Mouse (Mus musculus): ENCODE results near the gene Psmb9. TPM values are rescaled to one million over a fixed set of nuclear protein-coding genes. Genes with fewer than 3 reads are reported as not detected.
"Not testable (repeated sequence)": the region's sequence is repeated elsewhere in the genome, so short reads cannot be mapped to it uniquely, and the experiment has no call there.

Gene Psmb9
- total RNA-seq, 2 experiments from 2014 or later = 1.8 to 2.2 TPM

DNA sequence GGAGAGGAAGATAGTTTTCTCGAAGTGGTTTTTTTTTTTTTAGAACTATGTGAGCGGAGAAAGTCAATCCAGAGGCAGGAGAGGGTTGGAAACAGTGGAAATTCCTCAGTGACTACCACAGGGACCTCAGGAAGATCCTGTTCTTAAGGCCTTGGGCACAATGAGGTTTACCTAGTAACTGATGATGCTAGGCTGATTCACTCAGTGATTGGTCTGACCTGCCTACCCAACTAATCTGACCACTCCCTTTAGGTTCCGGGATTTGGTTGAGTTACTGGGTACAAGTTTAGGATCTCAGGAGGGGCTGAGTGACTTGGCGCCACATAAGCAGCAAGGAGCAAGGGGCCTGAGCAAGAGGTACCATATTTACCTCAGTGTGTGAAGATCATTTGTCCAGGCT lies 34.6 kb downstream of the Psmb9 start, which contains the start of gene H2-DMb1:
Gene H2-DMb1, plus strand, starts transcription at position 150 of the 400 bp plus-strand sequence.
- intact Hi-C loops (cut with DNase I) = no loop called here
- peak; percentile 73 to 75 for DNase-seq (ENCODE audit: low spot score in 2 of 2)

GRCm38 (mm10) chr17:34144960-34145371 lies 42.6 kb downstream of the Psmb9 start:
- intact Hi-C loops (cut with DNase I) = no loop called here
- DNase-seq (ENCODE audit: low spot score in 2 of 2) = no peak

GRCm38 (mm10) chr17:34144221-34144620 lies 43.3 kb downstream of the Psmb9 start:
- intact Hi-C loops (cut with DNase I) = not testable (repeated sequence)

GRCm38 (mm10) chr17:34143461-34143860 lies 44.1 kb downstream of the Psmb9 start:
- DNase-seq (ENCODE audit: low spot score in 2 of 2) = no peak
- intact Hi-C loops (cut with DNase I) = no loop called here

More at GRCm38 (mm10) chr17:34144221-34144620, 43.3 kb downstream of the Psmb9 start:
- DNase-seq (ENCODE audit: low spot score in 2 of 2) = not testable (repeated sequence)

- intact Hi-C loops (cut with DNase I) = no loop called here
- peak; percentile 37 to 60 for DNase-seq (ENCODE audit: low spot score in 2 of 2)
These were observed 44.5 kb downstream of the Psmb9 start, which contains the start of gene H2-DMb2 for GRCm38 (mm10) chr17:34143033-34143432. TSS of gene H2-DMb2 (plus strand) at chr17:34143307.

GRCm38 (mm10) chr17:34142456-34143010 lies 45.0 kb downstream of the Psmb9 start:
- intact Hi-C loops (cut with DNase I) = no loop called here
- DNase-seq (ENCODE audit: low spot score in 2 of 2) = no peak

DNA sequence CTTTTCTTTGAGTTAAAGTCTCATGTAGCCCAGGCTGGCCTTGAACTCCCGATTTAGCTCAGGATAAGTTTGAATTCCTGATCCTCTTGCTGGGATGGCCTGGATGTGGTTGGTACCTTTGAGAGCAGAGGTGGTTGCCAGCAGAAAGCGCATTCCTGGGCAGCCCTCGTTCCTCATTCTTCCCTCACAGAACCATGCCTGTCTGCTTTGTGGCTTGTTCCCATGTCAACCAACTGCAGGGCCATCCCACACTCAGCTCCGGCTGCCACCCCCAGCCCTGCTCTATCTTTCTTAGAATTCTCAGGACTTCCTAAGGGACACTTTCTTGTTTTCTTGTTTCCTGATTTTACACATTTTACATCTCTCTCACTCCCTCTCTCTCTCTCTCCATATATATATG lies 46.1 kb downstream of the Psmb9 start:
- peak in 1 of 2 experiments; percentile 58 for DNase-seq (ENCODE audit: low spot score in 2 of 2)
- intact Hi-C loops (cut with DNase I) = no loop called here

DNA sequence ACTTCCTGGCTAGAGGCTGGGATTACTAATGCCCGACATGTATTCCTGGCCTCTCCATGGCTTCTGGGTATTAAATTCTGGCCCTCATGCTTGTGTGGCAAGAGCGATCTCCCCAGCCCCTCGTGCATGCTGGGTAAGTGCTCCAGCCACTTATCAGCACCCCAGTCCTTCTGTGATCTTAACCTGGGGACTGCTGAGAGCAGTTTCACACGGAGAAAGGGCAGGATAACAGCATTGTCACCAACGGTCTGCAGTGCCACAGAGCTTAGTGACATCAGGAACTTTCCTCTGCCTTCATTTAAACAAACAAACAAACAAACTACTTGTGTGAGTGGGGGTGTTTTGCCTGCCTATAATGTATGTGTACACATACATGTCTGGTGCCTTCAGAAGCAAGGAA lies 47.3 kb downstream of the Psmb9 start:
- no peak for DNase-seq (ENCODE audit: low spot score in 2 of 2)
- intact Hi-C loops (cut with DNase I) = no loop called here

DNA sequence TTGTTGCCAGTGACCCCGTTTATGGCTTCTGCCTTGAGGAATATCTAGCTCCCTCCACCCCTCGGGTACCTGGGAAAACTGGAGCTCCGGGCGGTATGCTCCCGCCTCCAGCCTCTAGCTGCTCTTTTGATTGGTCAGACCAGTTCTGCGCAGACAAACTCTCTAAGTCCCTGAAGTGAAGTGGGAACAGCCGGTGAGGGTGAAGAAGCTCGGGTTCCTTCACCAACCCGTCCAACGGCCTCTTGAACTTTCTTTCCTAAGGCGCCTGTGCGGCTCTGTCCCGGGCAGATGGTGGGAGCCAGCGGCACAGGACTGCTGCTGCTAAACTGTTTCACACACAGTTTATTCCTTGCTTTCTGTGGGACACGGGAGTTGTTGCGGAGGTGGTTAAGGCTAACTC lies 48.1 kb downstream of the Psmb9 start:
- intact Hi-C loops (cut with DNase I) = no loop called here
- DNase-seq (ENCODE audit: low spot score in 2 of 2) = peak in 1 of 2 experiments; percentile 32

DNA sequence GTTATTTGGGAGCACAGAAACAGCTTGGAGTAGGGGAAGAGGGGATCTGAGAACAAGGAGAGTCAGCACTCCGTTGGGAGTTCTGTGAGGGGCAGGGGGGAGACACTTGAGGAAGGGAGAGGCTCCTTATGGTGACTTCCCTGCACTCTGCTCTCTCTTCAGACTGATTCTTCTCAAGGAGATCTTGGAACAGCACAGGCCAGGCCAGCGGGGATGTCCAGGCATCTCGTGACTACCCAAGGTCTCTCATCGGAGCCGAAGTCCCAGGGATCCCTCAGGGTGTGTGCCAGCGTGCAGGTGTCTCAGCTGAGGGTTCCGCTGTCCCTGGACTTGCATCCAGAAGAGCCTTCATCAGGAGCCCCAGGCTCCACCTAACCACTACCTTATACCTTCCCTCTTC lies 48.9 kb downstream of the Psmb9 start:
- no peak for DNase-seq (ENCODE audit: low spot score in 2 of 2)
- intact Hi-C loops (cut with DNase I) = no loop called here

DNA sequence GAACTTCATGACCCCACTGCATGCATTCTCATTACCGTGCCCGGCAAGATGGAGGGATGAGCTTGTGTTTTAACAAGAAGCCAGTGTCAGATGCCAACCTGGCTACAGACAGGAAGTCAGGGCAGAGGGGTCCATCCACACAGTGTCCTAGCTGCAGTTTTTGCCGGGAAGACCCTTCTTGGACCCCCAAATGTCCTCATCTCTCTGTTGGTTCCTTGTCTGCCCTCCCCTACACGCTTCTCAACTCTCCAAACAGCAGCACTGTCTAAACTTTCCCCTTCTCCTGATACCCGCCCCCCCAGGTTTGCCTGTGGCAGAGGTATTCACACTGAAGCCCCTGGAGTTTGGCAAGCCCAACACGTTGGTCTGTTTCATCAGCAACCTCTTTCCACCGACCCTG lies 50.0 kb downstream of the Psmb9 start:
- intact Hi-C loops (cut with DNase I) = no loop called here
- no peak for DNase-seq (ENCODE audit: low spot score in 2 of 2)

DNA sequence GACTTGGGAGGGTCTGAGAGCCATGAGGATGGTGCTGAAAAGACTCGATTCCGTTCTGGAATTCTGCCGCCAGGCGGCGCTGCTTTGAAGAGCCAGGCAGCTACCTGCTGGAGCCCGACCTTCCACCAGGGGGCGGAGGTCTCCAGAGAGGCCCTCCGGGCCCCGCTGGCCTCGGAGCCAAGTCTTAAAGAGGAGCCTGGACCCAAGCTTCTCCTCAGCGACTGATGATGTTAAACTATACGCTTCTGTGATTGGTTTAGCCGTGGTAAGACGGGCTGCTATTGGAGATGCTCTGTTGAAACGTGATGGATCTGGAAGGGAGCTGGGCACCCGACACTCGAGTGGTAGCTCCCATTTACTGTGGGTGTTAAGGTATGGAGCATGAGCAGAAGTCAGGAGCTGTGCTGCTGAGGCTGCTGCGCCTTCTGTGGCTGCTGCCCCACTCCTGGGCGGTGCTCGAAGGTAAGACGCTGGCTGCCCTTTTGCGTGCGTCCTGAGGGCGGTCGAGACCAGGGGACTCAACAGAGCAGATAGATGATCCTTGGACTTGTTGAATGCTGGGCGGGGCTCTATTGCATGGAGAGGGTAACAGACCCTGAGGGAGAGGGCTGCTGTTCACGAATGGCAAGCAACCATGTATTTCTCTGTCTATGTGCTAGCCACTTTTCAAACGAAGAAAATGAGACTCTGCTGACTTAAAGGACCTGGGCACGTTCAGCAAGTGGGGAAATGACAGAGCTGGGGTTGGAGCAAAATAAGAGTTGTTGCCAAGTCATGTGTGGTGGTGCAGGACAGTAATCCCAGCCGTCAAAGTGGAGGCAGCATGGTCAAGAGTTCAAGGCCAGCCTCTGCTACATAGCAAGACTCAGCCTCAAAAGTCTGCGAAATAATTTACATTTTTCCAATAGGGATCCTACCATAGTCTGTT lies 52.0 kb downstream of the Psmb9 start:
- intact Hi-C loops (cut with DNase I) = no loop called here
- peak; percentile 99 for DNase-seq (ENCODE audit: low spot score in 2 of 2)

DNA sequence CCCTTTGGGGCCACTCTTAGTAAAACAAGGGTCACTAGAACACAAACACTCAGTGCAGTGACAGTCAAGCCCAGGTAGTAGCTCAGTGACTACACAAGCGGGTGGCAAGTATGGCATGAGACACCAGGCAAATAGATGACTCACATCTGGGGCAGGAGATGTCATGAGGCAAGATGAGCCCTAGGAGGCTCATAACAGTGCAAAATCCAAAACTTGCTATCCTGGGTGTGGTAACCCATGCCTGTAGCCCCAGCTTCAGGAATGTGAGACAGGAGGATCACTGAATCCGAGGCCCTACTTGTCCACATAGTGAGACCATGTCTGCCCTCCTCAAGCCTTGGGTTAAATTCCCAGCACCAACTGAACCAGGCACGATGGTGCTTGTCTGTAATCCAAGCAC lies 53.1 kb downstream of the Psmb9 start:
- intact Hi-C loops (cut with DNase I) = no loop called here
- DNase-seq (ENCODE audit: low spot score in 2 of 2) = no peak

GRCm38 (mm10) chr17:34133289-34133688 lies 54.3 kb downstream of the Psmb9 start:
- intact Hi-C loops (cut with DNase I) = no loop called here

More at GRCm38 (mm10) chr17:34133289-34133688, 54.3 kb downstream of the Psmb9 start:
- no peak for DNase-seq (ENCODE audit: low spot score in 2 of 2)

Other genes starting within 250 kb of the Psmb9 start
- gene Pfdn6, start 247.4 kb downstream of the Psmb9 start, total RNA-seq (2021) = 10 to 100 TPM; 88.3 to 99.4 TPM
- gene Wdr46, start 247.1 kb downstream of the Psmb9 start, total RNA-seq (2021) = 10 to 100 TPM; 14.1 to 17.2 TPM
- gene B3galt4, start 236.3 kb downstream of the Psmb9 start, total RNA-seq (2021) = 1 to 10 TPM; 5.6 to 8.1 TPM
- gene Vps52, start 232.0 kb downstream of the Psmb9 start, total RNA-seq (2021) = 10 to 100 TPM; 80.3 to 83.6 TPM
- 100 to 1,000 TPM; 325 to 332 TPM for gene Rps18, start 231.8 kb downstream of the Psmb9 start, total RNA-seq (2021)
- 10 to 100 TPM; 10.3 to 13.6 TPM for gene H2-K1, start 187.4 kb downstream of the Psmb9 start, total RNA-seq (2021)
- gene Ring1, start 163.1 kb downstream of the Psmb9 start, total RNA-seq (2021) = 10 to 100 TPM; 25.3 to 30.8 TPM
- gene H2-Ke6, start 159.7 kb downstream of the Psmb9 start, total RNA-seq (2021) = 10 to 100 TPM; 27.7 to 30.1 TPM
- 10 to 100 TPM; 95.3 to 99.9 TPM for gene Slc39a7, start 156.1 kb downstream of the Psmb9 start, total RNA-seq (2021)
- 10 to 100 TPM; 81.7 to 86.7 TPM for gene Rxrb, start 156.0 kb downstream of the Psmb9 start, total RNA-seq (2021)
- gene Col11a2, start 148.3 kb downstream of the Psmb9 start, total RNA-seq (2021) = 10 to 100 TPM; 16.6 to 22.6 TPM
- gene H2-Oa, start 95.4 kb downstream of the Psmb9 start, total RNA-seq (2021) = under 1 TPM in 1 of 2 experiments, not detected in 1; 0.32 TPM
- gene H2-DMa, start 68.2 kb downstream of the Psmb9 start, total RNA-seq (2021) = 10 to 100 TPM; 25.8 to 29.1 TPM
- gene Brd2, start 65.1 kb downstream of the Psmb9 start, total RNA-seq (2021) = 100 to 1,000 TPM; 231 to 249 TPM
- 1 to 10 TPM; 1.0 to 1.1 TPM for gene H2-DMb2, start 44.5 kb downstream of the Psmb9 start, total RNA-seq (2021)
- gene H2-DMb1, start 34.7 kb downstream of the Psmb9 start, total RNA-seq (2021) = 1 to 10 TPM; 1.1 to 1.6 TPM
- 1 to 10 TPM; 2.1 to 2.8 TPM for gene Tap1, start 211 bp downstream of the Psmb9 start, total RNA-seq (2021)
- gene Psmb8, start 10.0 kb upstream of the Psmb9 start, total RNA-seq (2021) = 1 to 10 TPM; 2.6 to 2.7 TPM
- gene Tap2, start 15.8 kb upstream of the Psmb9 start, total RNA-seq (2021) = 1 to 10 TPM; 3.1 to 5.0 TPM
- under 1 TPM in 1 of 2 experiments, not detected in 1; 0.15 TPM for gene H2-Ob, start 51.1 kb upstream of the Psmb9 start, total RNA-seq (2021)
- 1 to 10 TPM; 1.1 to 2.1 TPM for gene H2-Ab1, start 69.9 kb upstream of the Psmb9 start, total RNA-seq (2021)
- 1 to 10 TPM; 1.6 to 1.7 TPM for gene H2-Aa, start 100.1 kb upstream of the Psmb9 start, total RNA-seq (2021)
- 1 to 10 TPM in 1 of 2 experiments, under 1 TPM in 1; 0.99 to 2.4 TPM for gene H2-Eb1, start 118.1 kb upstream of the Psmb9 start, total RNA-seq (2021)
- not detected for gene H2-Eb2, start 137.9 kb upstream of the Psmb9 start, total RNA-seq (2021)
- under 1 TPM; 0.62 to 0.91 TPM for gene Btnl2, start 167.1 kb upstream of the Psmb9 start, total RNA-seq (2021)
- gene Btnl1, start 189.4 kb upstream of the Psmb9 start, total RNA-seq (2021) = not detected
- gene BC051142, start 211.1 kb upstream of the Psmb9 start, total RNA-seq (2021) = 1 to 10 TPM; 4.9 to 5.6 TPM